Mouse (Mus musculus) regulatory T cell (primary cell): ENCODE measurements around the gene Bcor.

ENCODE experiments used
- in situ Hi-C: fragments of 300-600 bp; cut with MboI, MseI; formaldehyde crosslinking; loops from one replicate; pipeline ENCODE4 v1.15.1; 2025; ENCODE audit warnings: high pct_unique_total_duplicates

The Bcor gene

GRCm38 (mm10) chrX:12127799-12128164 lies 32.4 kb downstream of the Bcor start:
- in situ Hi-C loops, result no loop called here

GRCm38 (mm10) chrX:12127106-12127670 lies 33.0 kb downstream of the Bcor start:
- in situ Hi-C loops, result no loop called here

GRCm38 (mm10) chrX:12126408-12127105 lies 33.6 kb downstream of the Bcor start:
- in situ Hi-C loops, result no loop called here

- in situ Hi-C loops, result no loop called here
Measured at GRCm38 (mm10) chrX:12124571-12124970, 35.6 kb downstream of the Bcor start.

GRCm38 (mm10) chrX:12123687-12124087 lies 36.5 kb downstream of the Bcor start:
- in situ Hi-C loops, result no loop called here

- in situ Hi-C loops, result no loop called here
Measured at GRCm38 (mm10) chrX:12122594-12123331, 37.4 kb downstream of the Bcor start.

- in situ Hi-C loops, result no loop called here
Measured at GRCm38 (mm10) chrX:12119476-12119875, 40.7 kb downstream of the Bcor start.

- in situ Hi-C loops, result no loop called here
Measured at GRCm38 (mm10) chrX:12116128-12116527, 44.0 kb downstream of the Bcor start.

GRCm38 (mm10) chrX:12112166-12112565 lies 48.0 kb downstream of the Bcor start:
- in situ Hi-C loops, result no loop called here

GRCm38 (mm10) chrX:12110518-12110917 lies 49.6 kb downstream of the Bcor start:
- in situ Hi-C loops, result no loop called here

- in situ Hi-C loops, result no loop called here
Measured at GRCm38 (mm10) chrX:12105358-12105757, 54.8 kb downstream of the Bcor start.

GRCm38 (mm10) chrX:12096783-12097526 lies 63.2 kb downstream of the Bcor start:
- in situ Hi-C loops, result no loop called here

- in situ Hi-C loops, result loop anchor here (5.0 kb wide), 1 partner anchor 39 kb away; no protein-coding TSS in a partner anchor
Measured at GRCm38 (mm10) chrX:12093371-12093770, 66.8 kb downstream of the Bcor start.

- in situ Hi-C loops, result loop anchor here (5.0 kb wide), 1 partner anchor 41 kb away; no protein-coding TSS in a partner anchor
Measured at GRCm38 (mm10) chrX:12091431-12092061, 68.6 kb downstream of the Bcor start.

GRCm38 (mm10) chrX:12090871-12091404 lies 69.2 kb downstream of the Bcor start:
- in situ Hi-C loops, result loop anchor here (5.0 kb wide), 1 partner anchor 41 kb away; no protein-coding TSS in a partner anchor

GRCm38 (mm10) chrX:12090151-12090870 lies 69.8 kb downstream of the Bcor start:
- in situ Hi-C loops, result loop anchor here (5.0 kb wide), 1 partner anchor 42 kb away; no protein-coding TSS in a partner anchor

GRCm38 (mm10) chrX:12089353-12090081 lies 70.6 kb downstream of the Bcor start:
- in situ Hi-C loops, result loop anchor here (5.0 to 10.0 kb wide), 2 partner anchors 43 to 1175 kb away; no protein-coding TSS in a partner anchor

- in situ Hi-C loops, result loop anchor here (10.0 kb wide), 1 partner anchor 1176 kb away; no protein-coding TSS in a partner anchor
Measured at GRCm38 (mm10) chrX:12089027-12089340, 71.2 kb downstream of the Bcor start.

GRCm38 (mm10) chrX:12088301-12089026 lies 71.7 kb downstream of the Bcor start:
- in situ Hi-C loops, result loop anchor here (10.0 kb wide), 1 partner anchor 1176 kb away; no protein-coding TSS in a partner anchor
